Mouse (Mus musculus): ENCODE measurements at regions not wholly inside any gene's neighbourhood (a gene's known extent, or its start where the extent isn't known, plus 50 kb on each side); places are given as distances from the start of the nearest gene placed in this dataset.
A peak's percentile ranks its signal among the peaks of the same experiment; 100 is the strongest.

- Histone ChIP-seq H3K27me3 (no peaks in the 10 kb centered on the region), H3K27ac (no peak overlapping the region), H3K9me3 (no peaks in the 10 kb centered on the region), H3K4me3 (replicated peaks) (no peak overlapping the region), H3K9ac (no peak overlapping the region), H3K4me2 (no peak overlapping the region), H3K36me3 (replicated peaks) (no peaks in the 10 kb centered on the region), H3K4me1 (no peaks in the 10 kb centered on the region)
- 0 out of 2 replicates have a peak, but pooled peaks have one; percentile 44 for ATAC-seq (ENCODE audit: low FRiP score)
- 78% methylated on average over 3 of the region's 3 CpGs for WGBS
Measured at GRCm38 (mm10) chr8:49186853-49187252, 343.1 kb upstream of the Tenm3 start.

- no peak overlapping the region for H3K27ac ChIP-seq
- no peaks in the 10 kb centered on the region for H3K9me3 ChIP-seq
- ATAC-seq (ENCODE audit: low FRiP score): no peak
- WGBS: 84% methylated on average over 4 of the region's 4 CpGs
- H3K4me3 ChIP-seq (replicated peaks): no peak overlapping the region
- no peak overlapping the region for H3K9ac ChIP-seq
- no peaks in the 10 kb centered on the region for H3K4me1 ChIP-seq
- H3K36me3 ChIP-seq (replicated peaks): no peaks in the 10 kb centered on the region
- H3K27me3 ChIP-seq: no peaks in the 10 kb centered on the region
- H3K4me2 ChIP-seq: no peak overlapping the region
Measured at GRCm38 (mm10) chr8:49175386-49175785, 331.6 kb upstream of the Tenm3 start.

GRCm38 (mm10) chr8:49174956-49175355, 331.2 kb upstream of the Tenm3 start:
- no peak overlapping the region for H3K27ac ChIP-seq
- H3K9ac ChIP-seq: no peak overlapping the region
- H3K4me2 ChIP-seq: no peak overlapping the region
- no peak for ATAC-seq (ENCODE audit: low FRiP score)
- H3K27me3 ChIP-seq: no peaks in the 10 kb centered on the region
- no peaks in the 10 kb centered on the region for H3K4me1 ChIP-seq
- H3K9me3 ChIP-seq: no peaks in the 10 kb centered on the region
- H3K4me3 ChIP-seq (replicated peaks): no peak overlapping the region
- H3K36me3 ChIP-seq (replicated peaks): no peaks in the 10 kb centered on the region
- 89% methylated on average over 2 of the region's 2 CpGs for WGBS

- H3K9me3 ChIP-seq: no peaks in the 10 kb centered on the region
- no peaks in the 10 kb centered on the region for H3K27me3 ChIP-seq
- ATAC-seq (ENCODE audit: low FRiP score): no peak
- H3K27ac ChIP-seq: no peak overlapping the region
- H3K4me2 ChIP-seq: no peak overlapping the region
- H3K36me3 ChIP-seq (replicated peaks): no peaks in the 10 kb centered on the region
- WGBS: 86% methylated on average over 4 of the region's 4 CpGs
- H3K9ac ChIP-seq: no peak overlapping the region
- H3K4me3 ChIP-seq (replicated peaks): no peak overlapping the region
- no peaks in the 10 kb centered on the region for H3K4me1 ChIP-seq
Measured at GRCm38 (mm10) chr8:49159318-49159717, 315.6 kb upstream of the Tenm3 start.

- 71% methylated on average over 4 of the region's 4 CpGs for WGBS
- no peaks in the 10 kb centered on the region for H3K36me3 ChIP-seq (replicated peaks)
- ATAC-seq (ENCODE audit: low FRiP score): no peak
Measured at GRCm38 (mm10) chr8:49158201-49158600, 314.4 kb upstream of the Tenm3 start.

GRCm38 (mm10) chr8:49136503-49137044, 292.8 kb upstream of the Tenm3 start:
- no peak for ATAC-seq (ENCODE audit: low FRiP score)
- Histone ChIP-seq H3K27me3 (no peaks in the 10 kb centered on the region), H3K9me3 (no peaks in the 10 kb centered on the region), H3K36me3 (replicated peaks) (no peaks in the 10 kb centered on the region), H3K4me2 (no peak overlapping the region), H3K4me1 (no peaks in the 10 kb centered on the region), H3K9ac (no peak overlapping the region), H3K27ac (no peak overlapping the region), H3K4me3 (replicated peaks) (no peak overlapping the region)
- 86% methylated on average over 10 of the region's 10 CpGs for whole genome bisulfite sequencing

More at GRCm38 (mm10) chr8:49158201-49158600, 314.4 kb upstream of the Tenm3 start:
- Histone ChIP-seq H3K9me3 (no peaks in the 10 kb centered on the region), H3K4me1 (no peaks in the 10 kb centered on the region), H3K4me2 (no peak overlapping the region), H3K4me3 (replicated peaks) (no peak overlapping the region), H3K9ac (no peak overlapping the region), H3K27ac (no peak overlapping the region), H3K27me3 (no peaks in the 10 kb centered on the region)

GRCm38 (mm10) chr8:49109095-49109494, 265.3 kb upstream of the Tenm3 start:
- H3K27me3 ChIP-seq: no peaks in the 10 kb centered on the region
- 88% methylated on average over 6 of the region's 6 CpGs for WGBS
- H3K27ac ChIP-seq: no peak overlapping the region
- no peak overlapping the region for H3K4me3 ChIP-seq (replicated peaks)
- H3K4me1 ChIP-seq: 0 out of 2 replicates have a peak, but pooled peaks cover 5% of the 10 kb centered on the region
- no peak overlapping the region for H3K4me2 ChIP-seq
- no peaks in the 10 kb centered on the region for H3K9me3 ChIP-seq
- H3K36me3 ChIP-seq (replicated peaks): no peaks in the 10 kb centered on the region
- H3K9ac ChIP-seq: no peak overlapping the region
- no peak for ATAC-seq (ENCODE audit: low FRiP score)

- WGBS: 52% methylated on average over 4 of the region's 4 CpGs
- no peak for ATAC-seq (ENCODE audit: low FRiP score)
Measured at GRCm38 (mm10) chr8:49108665-49109064, 264.9 kb upstream of the Tenm3 start.

GRCm38 (mm10) chr8:49106531-49106930, 262.8 kb upstream of the Tenm3 start:
- Histone ChIP-seq H3K36me3 (replicated peaks) (no peaks in the 10 kb centered on the region), H3K9ac (no peak overlapping the region), H3K4me3 (replicated peaks) (no peak overlapping the region), H3K27me3 (no peaks in the 10 kb centered on the region), H3K4me1 (0 out of 2 replicates have a peak, but pooled peaks cover 5% of the 10 kb centered on the region), H3K9me3 (no peaks in the 10 kb centered on the region), H3K4me2 (no peak overlapping the region), H3K27ac (no peak overlapping the region)
- 86% methylated on average over 3 of the region's 3 CpGs for WGBS
- ATAC-seq (ENCODE audit: low FRiP score): no peak

More at GRCm38 (mm10) chr8:49108665-49109064, 264.9 kb upstream of the Tenm3 start:
- Histone ChIP-seq H3K4me1 (0 out of 2 replicates have a peak, but pooled peaks cover 5% of the 10 kb centered on the region), H3K27me3 (no peaks in the 10 kb centered on the region), H3K27ac (no peak overlapping the region), H3K4me3 (replicated peaks) (no peak overlapping the region), H3K4me2 (no peak overlapping the region), H3K36me3 (replicated peaks) (no peaks in the 10 kb centered on the region), H3K9me3 (no peaks in the 10 kb centered on the region), H3K9ac (no peak overlapping the region)

GRCm38 (mm10) chr8:49101156-49101555, 257.4 kb upstream of the Tenm3 start:
- no peak overlapping the region for H3K9ac ChIP-seq
- no peaks in the 10 kb centered on the region for H3K4me1 ChIP-seq
- H3K27me3 ChIP-seq: no peaks in the 10 kb centered on the region
- no peaks in the 10 kb centered on the region for H3K9me3 ChIP-seq
- H3K4me3 ChIP-seq (replicated peaks): no peak overlapping the region
- no peaks in the 10 kb centered on the region for H3K36me3 ChIP-seq (replicated peaks)
- no peak for ATAC-seq (ENCODE audit: low FRiP score)
- WGBS: 46% methylated on average over 7 of the region's 7 CpGs
- H3K4me2 ChIP-seq: no peak overlapping the region
- no peak overlapping the region for H3K27ac ChIP-seq

- Histone ChIP-seq H3K4me3 (replicated peaks) (no peak overlapping the region), H3K4me2 (no peak overlapping the region), H3K27ac (no peak overlapping the region), H3K9me3 (no peaks in the 10 kb centered on the region), H3K27me3 (no peaks in the 10 kb centered on the region), H3K36me3 (replicated peaks) (no peaks in the 10 kb centered on the region), H3K4me1 (no peaks in the 10 kb centered on the region), H3K9ac (no peak overlapping the region)
- 78% methylated on average over 6 of the region's 6 CpGs for WGBS
- no peak for ATAC-seq (ENCODE audit: low FRiP score)
Measured at GRCm38 (mm10) chr8:49084191-49084875, 240.6 kb upstream of the Tenm3 start.

- Histone ChIP-seq H3K4me2 (no peak overlapping the region), H3K4me1 (no peaks in the 10 kb centered on the region), H3K4me3 (replicated peaks) (no peak overlapping the region), H3K36me3 (replicated peaks) (no peaks in the 10 kb centered on the region), H3K9me3 (no peaks in the 10 kb centered on the region), H3K9ac (no peak overlapping the region), H3K27me3 (no peaks in the 10 kb centered on the region), H3K27ac (no peak overlapping the region)
- 75% methylated on average over 5 of the region's 5 CpGs for WGBS
- ATAC-seq (ENCODE audit: low FRiP score): no peak
Measured at GRCm38 (mm10) chr8:49069451-49069850, 225.7 kb upstream of the Tenm3 start.

GRCm38 (mm10) chr8:49063256-49063655, 219.5 kb upstream of the Tenm3 start:
- Histone ChIP-seq H3K27ac (no peak overlapping the region), H3K36me3 (replicated peaks) (no peaks in the 10 kb centered on the region), H3K27me3 (no peaks in the 10 kb centered on the region), H3K9ac (no peak overlapping the region), H3K9me3 (no peaks in the 10 kb centered on the region), H3K4me3 (replicated peaks) (no peak overlapping the region), H3K4me2 (no peak overlapping the region), H3K4me1 (no peaks in the 10 kb centered on the region)
- ATAC-seq (ENCODE audit: low FRiP score): no peak
- 50% methylated on average over 3 of the region's 3 CpGs for WGBS
